Mouse (Mus musculus) stomach, embryonic 15.5 days (tissue): ENCODE measurements around the gene Ndufa9. TPM values are rescaled to one million over a fixed set of nuclear protein-coding genes. Genes with fewer than 3 reads are reported as not detected.

ENCODE experiments used
- polyA plus RNA-seq: library from polyadenylated mRNA; unstranded; fragments of >200 nt; fragmentation: Nextera tagmentation; extraction: Ambion mirVana; gene quantifications from 2 replicates; pipeline ENCODE4 v1.2.1, GENCODE M21; 2015

Gene Ndufa9
- polyA plus RNA-seq, 1 experiment from 2014 or later, result 207 TPM

Other genes with a start within 250 kb of the Ndufa9 start
- gene Kcna1, start 202.8 kb downstream of the Ndufa9 start, polyA plus RNA-seq, result 1.6 and 1.7 TPM in 2 replicates
- gene Kcna6, start 108.5 kb downstream of the Ndufa9 start, polyA plus RNA-seq, result 2.7 and 2.8 TPM in 2 replicates
- not detected in 2 replicates for gene Akap3, start 4.0 kb upstream of the Ndufa9 start, polyA plus RNA-seq
- 0.14 TPM in 1 of 2 replicates, not detected in the other for gene Dyrk4, start 72.7 kb upstream of the Ndufa9 start, polyA plus RNA-seq
- gene Rad51ap1, start 90.5 kb upstream of the Ndufa9 start, polyA plus RNA-seq, result 49.7 and 52.8 TPM in 2 replicates
- 14.5 and 16.6 TPM in 2 replicates for gene D6Wsu163e, start 90.8 kb upstream of the Ndufa9 start, polyA plus RNA-seq
- gene Fgf6, start 166.4 kb upstream of the Ndufa9 start, polyA plus RNA-seq, result not detected in 2 replicates
- gene Fgf23, start 223.8 kb upstream of the Ndufa9 start, polyA plus RNA-seq, result not detected in 2 replicates